Mouse (Mus musculus) hindbrain, embryonic 16.5 days (tissue): Measurements from ENCODE around the gene Cxcr4. TPM values are rescaled to one million over a fixed set of nuclear protein-coding genes. Genes with fewer than 3 reads are reported as not detected.

Experiments used
- ATAC-seq: fragments of 200-750 bp; cut with Nextera tagmentation; 2 replicates; pipeline ENCODE4 v1.8.0; 2017; ENCODE audit warnings: moderate TSS enrichment, moderate library complexity
- H3K27ac ChIP-seq: fragments of 300-500 bp; sonication (generic); 2 replicates; pipeline ENCODE4 v1.5.1; 2014; ENCODE audit warnings: low read depth, mild to moderate bottlenecking, control low read depth, low read length, moderate library complexity
- H3K27me3 ChIP-seq: fragments of 300-500 bp; sonication (generic); replicated peaks from 2 replicates; pipeline ENCODE4 v1.6.1; 2014; ENCODE audit warnings: low read length; ENCODE audit not compliant: control insufficient read depth, insufficient read depth
- H3K36me3 ChIP-seq: fragments of 300-500 bp; sonication (generic); 2 replicates; pipeline ENCODE4 v1.6.1; 2014; ENCODE audit warnings: mild to moderate bottlenecking, low read length, moderate library complexity, mixed read lengths; ENCODE audit not compliant: control insufficient read depth, insufficient read depth
- H3K4me1 ChIP-seq: fragments of 300-500 bp; sonication (generic); 2 replicates; pipeline ENCODE4 v1.6.1; 2014; ENCODE audit warnings: low read depth, low read length; ENCODE audit not compliant: control insufficient read depth, insufficient read depth
- H3K4me2 ChIP-seq: fragments of 300-500 bp; sonication (generic); 2 replicates; pipeline ENCODE4 v1.6.1; 2014; ENCODE audit warnings: mild to moderate bottlenecking, low read length, control low read depth, moderate library complexity
- H3K4me3 ChIP-seq: fragments of 300-500 bp; sonication (generic); 2 replicates; pipeline ENCODE4 v1.5.1; 2014; ENCODE audit warnings: mild to moderate bottlenecking, low read length, control low read depth, moderate library complexity
- H3K9ac ChIP-seq: fragments of 300-500 bp; sonication (generic); 2 replicates; pipeline ENCODE4 v1.6.1; 2014; ENCODE audit warnings: low read depth, mild to moderate bottlenecking, control low read depth, low read length, moderate library complexity
- H3K9me3 ChIP-seq: fragments of 300-500 bp; sonication (generic); 2 replicates; pipeline ENCODE4 v1.6.1; 2014; ENCODE audit warnings: mild to moderate bottlenecking, low read length, moderate library complexity; ENCODE audit not compliant: control insufficient read depth
- WGBS: fragments of 180-500 bp; shearing (Covaris S2); extraction: QIAGEN DNeasy Blood & Tissue Kit; methylation state at CpG from one replicate; pipeline ENCODE4 v1.1.7; 2014; 5-methylcytosine and 5-hydroxymethylcytosine counted together
- polyA plus RNA-seq: library from polyadenylated mRNA; unstranded; fragments of >200 nt; fragmentation: Nextera tagmentation; extraction: Ambion mirVana; gene quantifications from 2 replicates; pipeline ENCODE4 v1.2.1, GENCODE M21; 2015

The Cxcr4 gene
- polyA plus RNA-seq, 1 experiment from 2014 or later = 5.9 TPM

DNA sequence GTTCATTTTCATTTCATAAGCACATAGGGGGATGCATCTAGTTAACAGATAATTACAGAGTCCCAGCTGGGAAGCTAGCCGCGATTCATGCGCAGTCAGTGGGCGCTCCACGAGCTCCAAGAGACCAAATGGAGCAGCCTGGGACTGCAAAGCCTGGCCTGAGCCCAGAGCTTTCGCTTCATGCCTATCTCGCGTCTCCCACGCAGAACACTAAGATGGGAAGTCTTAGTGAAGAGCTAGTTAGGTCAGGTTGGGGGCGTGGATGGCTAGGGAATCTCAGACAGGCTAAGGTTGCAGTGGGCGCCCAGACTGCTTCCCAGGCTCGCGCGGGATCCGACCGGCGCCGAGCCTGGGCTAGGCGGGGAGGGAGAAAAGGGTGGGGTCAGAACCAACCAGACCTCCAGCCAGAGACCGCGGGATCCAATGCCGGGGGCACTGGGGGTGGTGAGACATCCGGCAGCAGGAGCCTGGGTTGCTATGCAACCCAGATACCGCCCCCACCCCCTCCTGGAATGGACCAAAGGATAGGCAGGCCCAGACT is 938 bp upstream of the Cxcr4 start:
- Histone ChIP-seq H3K4me1 (peaks cover 33% of the 10 kb centered on the region), H3K4me3 (peak overlapping the region; percentile 65), H3K27ac (peak overlapping the region; percentile 77), H3K9me3 (no peaks in the 10 kb centered on the region), H3K4me2 (peak overlapping the region; percentile 94), H3K9ac (peak overlapping the region; percentile 56), H3K27me3 (0 out of 2 replicates have a peak, but pooled peaks cover 5% of the 10 kb centered on the region), H3K36me3 (no peaks in the 10 kb centered on the region)
- WGBS = under 1% methylated on average over 19 of the region's 24 CpGs
- ATAC-seq = peak; percentile 62

GRCm38 (mm10) chr1:128591721-128592210 is 327 bp downstream of the Cxcr4 start:
- Histone ChIP-seq H3K9me3 (no peaks in the 10 kb centered on the region), H3K4me1 (peaks cover 33% of the 10 kb centered on the region)
- under 1% methylated on average over 20 of the region's 20 CpGs for WGBS

DNA sequence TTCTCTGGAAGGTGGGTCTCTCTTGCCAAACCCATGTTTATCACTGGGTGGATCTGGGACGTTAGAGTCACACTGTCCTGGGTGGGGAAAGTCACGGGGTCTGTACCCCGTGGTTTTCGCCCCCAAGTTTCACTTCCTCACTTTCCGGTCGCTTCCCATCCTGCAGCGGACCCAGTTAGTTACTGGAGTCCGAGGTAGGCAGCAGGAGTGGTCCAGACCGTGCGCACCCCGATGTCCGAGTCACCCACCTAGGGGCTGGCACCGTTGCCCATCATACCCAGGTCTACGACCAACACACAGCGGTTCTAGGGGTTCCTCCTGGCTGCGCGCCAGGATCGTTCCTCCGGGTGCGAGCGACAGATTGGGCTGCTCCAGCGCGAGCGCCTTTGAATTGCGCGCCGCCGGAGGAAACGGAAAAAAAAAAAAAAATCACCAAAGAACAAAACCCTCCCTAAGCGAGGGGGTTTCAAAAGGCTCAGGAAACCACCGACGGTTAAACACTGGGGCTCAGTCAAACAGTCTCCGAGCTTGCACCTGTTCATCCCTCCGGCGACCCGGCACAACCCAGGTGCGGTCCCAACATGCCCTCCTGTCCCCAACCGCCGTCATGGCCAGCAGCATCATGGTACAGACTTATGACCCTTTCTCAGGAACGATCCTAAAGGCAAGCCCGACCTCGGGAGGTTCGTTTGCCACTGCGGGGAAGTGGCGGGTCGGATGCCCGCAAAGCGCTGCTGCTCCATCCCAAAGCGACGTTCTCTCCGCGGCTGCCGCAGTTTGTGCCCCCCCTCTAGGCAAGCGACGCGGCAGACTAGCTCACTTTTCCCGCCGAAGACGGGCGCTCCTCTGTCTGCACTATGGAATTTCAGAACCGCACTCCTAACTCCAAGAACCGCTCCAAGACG is 1.0 kb downstream of the Cxcr4 start:
- H3K36me3 ChIP-seq = no peaks in the 10 kb centered on the region
- H3K4me3 ChIP-seq = peak overlapping the region; percentile 65
- H3K4me1 ChIP-seq = peaks cover 33% of the 10 kb centered on the region
- under 1% methylated on average over 63 of the region's 63 CpGs for WGBS
- H3K27me3 ChIP-seq = 0 out of 2 replicates have a peak, but pooled peaks cover 5% of the 10 kb centered on the region
- H3K9me3 ChIP-seq = no peaks in the 10 kb centered on the region
- peak overlapping the region; percentile 75 for H3K27ac ChIP-seq
- peak overlapping the region; percentile 94 for H3K4me2 ChIP-seq
- peak overlapping the region; percentile 68 for H3K9ac ChIP-seq
- ATAC-seq = no peak

More at GRCm38 (mm10) chr1:128591721-128592210, 327 bp downstream of the Cxcr4 start:
- Histone ChIP-seq H3K9ac (peak overlapping the region; percentile 68), H3K4me2 (peak overlapping the region; percentile 94), H3K27me3 (0 out of 2 replicates have a peak, but pooled peaks cover 5% of the 10 kb centered on the region), H3K4me3 (peak overlapping the region; percentile 65), H3K27ac (peak overlapping the region; percentile 75), H3K36me3 (no peaks in the 10 kb centered on the region)
- no peak; the same call in 1 of the 2 replicates for ATAC-seq

GRCm38 (mm10) chr1:128590011-128590410 is 2.1 kb downstream of the Cxcr4 start:
- Histone ChIP-seq H3K27ac (no peak overlapping the region), H3K36me3 (no peaks in the 10 kb centered on the region), H3K4me3 (peak overlapping the region; percentile 65), H3K9me3 (no peaks in the 10 kb centered on the region), H3K9ac (no peak overlapping the region), H3K4me1 (peaks cover 24% of the 10 kb centered on the region), H3K4me2 (peak overlapping the region; percentile 94), H3K27me3 (no peaks in the 10 kb centered on the region)
- WGBS = 4% methylated on average over 6 of the region's 6 CpGs
- no peak for ATAC-seq

- Histone ChIP-seq H3K4me1 (peaks cover 19% of the 10 kb centered on the region), H3K9ac (peak overlapping the region; percentile 13; the same call in 1 of the 2 replicates), H3K27me3 (no peaks in the 10 kb centered on the region), H3K9me3 (no peaks in the 10 kb centered on the region), H3K4me3 (peak overlapping the region; percentile 65), H3K36me3 (no peaks in the 10 kb centered on the region), H3K27ac (no peak overlapping the region), H3K4me2 (peak overlapping the region; percentile 94)
- WGBS = 46% methylated on average over 9 of the region's 9 CpGs
- no peak for ATAC-seq
Measured at GRCm38 (mm10) chr1:128589488-128589887, 2.6 kb downstream of the Cxcr4 start.

- Histone ChIP-seq H3K27me3 (no peaks in the 10 kb centered on the region), H3K9me3 (no peaks in the 10 kb centered on the region), H3K4me2 (0 out of 2 replicates have a peak overlapping the region, but pooled peaks have one; percentile 9), H3K4me1 (peaks cover 13% of the 10 kb centered on the region), H3K4me3 (no peak overlapping the region), H3K9ac (no peak overlapping the region), H3K27ac (no peak overlapping the region), H3K36me3 (no peaks in the 10 kb centered on the region)
- WGBS = 20% methylated on average over 2 of the region's 2 CpGs
- ATAC-seq = no peak
Measured at GRCm38 (mm10) chr1:128588337-128588736, 3.8 kb downstream of the Cxcr4 start.

GRCm38 (mm10) chr1:128586928-128587780 is 4.9 kb downstream of the Cxcr4 start:
- WGBS = 37% methylated on average over 8 of the region's 8 CpGs
- H3K27ac ChIP-seq = 0 out of 2 replicates have a peak overlapping the region, but pooled peaks have one; percentile 6
- no peaks in the 10 kb centered on the region for H3K27me3 ChIP-seq
- no peak for ATAC-seq
- H3K36me3 ChIP-seq = no peaks in the 10 kb centered on the region
- peaks cover 3% of the 10 kb centered on the region for H3K4me1 ChIP-seq
- no peak overlapping the region for H3K4me2 ChIP-seq
- H3K9me3 ChIP-seq = no peaks in the 10 kb centered on the region
- no peak overlapping the region for H3K4me3 ChIP-seq
- H3K9ac ChIP-seq = no peak overlapping the region

GRCm38 (mm10) chr1:128586162-128586927 is 5.7 kb downstream of the Cxcr4 start:
- ATAC-seq = peak; percentile 62
- H3K4me3 ChIP-seq = no peak overlapping the region
- no peak overlapping the region for H3K9ac ChIP-seq
- no peaks in the 10 kb centered on the region for H3K27me3 ChIP-seq
- no peaks in the 10 kb centered on the region for H3K4me1 ChIP-seq
- H3K9me3 ChIP-seq = no peaks in the 10 kb centered on the region
- no peaks in the 10 kb centered on the region for H3K36me3 ChIP-seq
- H3K4me2 ChIP-seq = no peak overlapping the region
- WGBS = 14% methylated on average over 8 of the region's 8 CpGs
- H3K27ac ChIP-seq = no peak overlapping the region
